Mouse (Mus musculus) skeletal muscle tissue, adult 2 months (tissue): Measurements from ENCODE around the gene Atg7.

Source experiments
- DNase-seq: peaks from one replicate; pipeline ENCODE4 v3.0.0-alpha.2; 2012; ENCODE audit warnings: low read depth, low spot score

Gene Atg7

DNA sequence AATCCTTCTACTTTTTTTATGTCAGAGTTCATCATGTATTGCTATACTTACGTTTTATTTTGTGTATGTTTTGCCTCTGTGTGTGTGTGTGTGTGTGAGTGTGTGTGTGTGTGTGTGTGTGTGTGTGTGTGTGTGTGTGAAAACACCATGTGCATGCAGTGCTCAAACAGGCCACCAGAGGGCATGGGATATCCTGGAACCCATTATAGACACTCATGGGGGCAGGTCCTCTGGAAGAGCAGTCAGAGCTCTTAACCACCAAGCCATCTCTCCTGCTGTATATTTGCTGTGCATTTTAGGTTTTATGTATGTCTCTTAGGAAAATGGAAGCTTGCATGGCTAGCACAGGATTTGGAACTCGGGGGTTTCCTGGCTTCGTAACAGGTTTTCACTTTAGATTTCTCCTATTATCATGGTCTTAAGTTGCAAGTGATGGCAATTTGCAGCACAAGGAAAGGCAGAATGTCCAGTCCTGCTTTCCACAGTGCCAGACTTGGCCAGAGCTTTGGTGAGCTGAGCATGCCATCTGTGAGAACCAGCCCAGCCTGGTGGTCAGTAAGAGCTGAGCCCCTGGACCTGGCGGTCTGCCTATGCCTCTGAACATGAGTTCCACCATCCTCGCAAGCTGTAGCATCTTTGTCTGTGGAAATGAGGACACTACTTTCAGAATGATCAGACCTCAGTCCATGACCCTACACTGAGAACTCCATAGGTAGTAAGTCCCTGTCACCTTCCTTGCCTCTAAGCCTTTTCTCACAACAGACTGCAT lies 172.2 kb downstream of the Atg7 start:
- no peak for DNase-seq

DNA sequence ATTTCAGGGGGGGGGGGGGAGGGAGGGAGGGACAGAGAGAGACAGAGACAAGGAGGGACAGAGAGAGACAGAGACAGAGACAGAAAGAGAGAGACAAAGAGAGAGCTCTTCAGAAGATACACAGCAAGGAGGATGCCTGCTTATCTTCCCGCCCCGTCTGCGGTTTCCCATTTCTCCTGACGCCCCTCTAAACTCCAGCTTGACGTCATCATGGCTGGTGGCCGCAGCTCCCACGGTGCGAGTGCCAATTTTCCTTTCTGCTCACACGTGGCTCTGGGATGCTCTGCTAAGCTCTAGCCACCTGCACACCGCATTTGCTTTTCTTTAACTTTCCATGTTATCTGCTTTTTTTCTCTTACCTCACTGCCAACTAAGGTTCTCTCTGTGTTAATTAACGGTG lies 175.1 kb downstream of the Atg7 start:
- DNase-seq, result no peak

DNA sequence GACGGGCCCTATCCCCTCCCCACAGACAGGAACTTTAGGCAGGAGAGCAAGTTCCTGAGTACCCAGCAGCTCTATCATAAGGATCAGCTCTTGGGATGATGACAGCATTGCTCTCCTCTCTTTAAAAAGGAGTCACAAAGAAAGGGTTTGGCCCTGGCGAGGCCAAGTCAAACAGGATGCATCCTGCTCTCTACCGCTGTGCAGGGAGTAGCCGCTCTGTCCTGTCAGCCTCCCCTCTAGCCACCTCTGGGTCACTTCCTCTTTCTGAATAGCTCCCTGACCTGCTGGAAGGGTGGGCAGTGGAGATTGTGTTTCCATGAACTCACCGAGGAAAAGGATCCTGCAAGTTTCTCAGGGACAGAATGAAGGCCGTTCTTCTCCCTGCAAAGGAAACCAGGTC lies 175.6 kb downstream of the Atg7 start:
- no peak for DNase-seq

DNA sequence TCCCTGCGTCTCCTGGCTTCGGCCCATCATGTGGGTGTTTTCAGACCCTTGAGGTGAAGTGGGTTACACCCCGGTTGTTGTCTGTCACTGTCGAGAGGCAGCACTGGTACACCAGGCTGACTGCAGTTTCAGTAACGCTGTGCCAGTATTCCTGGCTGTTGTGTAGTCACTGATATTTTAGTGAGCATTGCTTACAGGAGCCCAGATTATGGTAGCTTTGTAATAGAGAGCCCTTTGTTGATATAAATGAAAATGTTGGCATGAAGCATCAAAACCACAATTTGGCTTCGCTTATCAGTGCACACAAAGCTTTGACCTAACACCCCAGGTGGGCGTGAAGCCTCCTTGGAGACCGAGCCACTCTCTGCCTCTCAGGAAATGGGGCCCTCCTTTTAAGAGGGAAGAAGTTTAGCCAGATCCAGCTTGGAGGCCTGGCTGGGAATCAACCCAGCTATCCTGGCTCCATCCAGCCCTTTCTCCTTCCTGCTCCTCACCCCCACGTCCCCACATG lies 177.1 kb downstream of the Atg7 start:
- DNase-seq, result no peak

DNA sequence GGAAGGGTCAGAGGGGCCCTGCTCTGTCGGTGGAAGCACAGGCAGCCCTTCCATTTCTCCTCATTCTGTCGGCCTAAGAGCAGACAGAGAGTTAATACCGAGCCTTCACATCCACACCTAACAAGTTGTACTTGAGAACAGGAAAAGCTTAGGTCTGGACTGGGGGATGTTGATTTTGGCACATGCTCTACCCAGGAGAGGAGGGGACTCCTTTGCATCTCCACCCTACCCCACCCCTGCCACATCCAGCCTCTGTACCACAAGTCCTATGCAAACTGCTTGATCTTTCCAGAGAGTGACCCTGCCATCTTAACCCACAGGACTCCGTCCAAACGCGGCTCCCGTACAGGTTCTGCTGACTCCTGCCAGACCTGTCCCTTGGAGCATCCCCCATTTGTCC lies 178.7 kb downstream of the Atg7 start:
- DNase-seq, result no peak

DNA sequence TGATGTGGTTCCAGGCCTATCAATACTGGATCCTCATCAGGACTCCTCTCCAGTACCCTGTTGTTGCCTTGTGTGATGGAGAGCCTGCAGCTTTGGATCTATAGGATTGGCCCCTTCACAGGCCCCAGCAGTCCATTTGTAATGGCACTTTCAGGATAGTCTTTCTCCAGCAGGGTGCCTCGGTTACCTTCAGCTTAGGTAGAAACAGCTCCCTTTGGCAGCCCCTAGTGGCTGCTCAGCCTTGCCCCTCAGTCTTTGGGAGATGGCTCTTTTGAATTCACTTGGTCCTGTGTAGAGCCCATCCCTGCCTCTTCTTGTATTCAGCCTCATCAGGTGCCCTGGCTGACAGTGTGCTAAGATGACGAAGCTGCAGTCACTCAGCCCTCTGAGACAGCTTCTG lies 184.0 kb downstream of the Atg7 start:
- DNase-seq, result no peak

DNA sequence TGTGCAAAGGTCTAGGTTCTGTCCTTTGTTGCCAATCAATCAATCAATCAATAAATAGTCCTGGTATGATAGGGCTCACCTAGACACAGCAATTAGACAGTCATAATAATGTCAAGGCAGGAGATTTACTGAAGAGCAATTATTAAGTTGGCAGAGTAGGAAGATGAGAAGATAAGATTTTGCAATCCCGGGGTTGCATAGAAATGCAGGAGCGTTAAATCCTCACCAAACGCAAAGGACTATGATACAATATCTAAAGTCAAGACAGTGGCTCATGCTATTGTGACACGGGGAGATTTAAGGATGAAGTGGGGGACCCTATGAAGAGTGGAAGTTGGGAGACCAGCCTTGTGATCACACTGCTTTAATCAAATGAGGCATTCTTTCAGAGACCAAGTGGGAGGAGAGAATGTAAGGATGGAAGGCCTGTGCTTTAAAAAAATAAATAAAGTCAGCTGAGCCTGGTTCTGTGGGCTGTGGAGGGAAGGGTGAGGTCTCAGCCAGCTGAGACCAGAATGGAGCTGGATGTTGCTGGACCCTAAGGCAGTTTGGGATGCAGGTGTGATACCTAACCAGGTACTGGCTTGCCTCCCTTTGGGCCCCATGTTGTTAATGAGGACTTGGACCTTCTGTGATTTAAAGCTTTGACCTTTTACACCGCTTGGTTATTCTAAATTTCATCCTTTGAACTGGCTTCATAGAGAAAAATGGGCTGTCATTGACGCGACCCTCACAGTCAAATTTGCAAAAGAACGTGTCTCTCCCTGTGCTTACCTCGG lies 187.0 kb downstream of the Atg7 start:
- no peak for DNase-seq

DNA sequence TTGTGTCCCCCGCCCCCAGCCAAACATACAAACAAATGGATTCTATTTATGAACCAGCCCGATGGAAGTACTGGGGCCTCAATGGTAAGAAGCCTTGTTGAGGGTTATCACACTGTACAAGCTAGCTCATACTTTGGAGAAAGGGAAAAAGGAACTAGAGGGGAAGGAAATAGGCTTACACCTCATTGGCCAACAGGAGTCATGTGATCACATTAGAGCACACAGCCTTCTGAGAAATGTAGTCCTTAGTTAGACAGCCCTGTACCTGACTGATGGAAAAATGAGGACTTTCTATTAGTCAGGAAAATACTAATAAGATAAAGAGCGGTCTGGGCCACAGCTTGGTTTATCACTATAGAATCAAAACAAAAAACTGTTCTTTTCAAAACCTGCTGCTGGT lies 188.9 kb downstream of the Atg7 start:
- no peak for DNase-seq

DNA sequence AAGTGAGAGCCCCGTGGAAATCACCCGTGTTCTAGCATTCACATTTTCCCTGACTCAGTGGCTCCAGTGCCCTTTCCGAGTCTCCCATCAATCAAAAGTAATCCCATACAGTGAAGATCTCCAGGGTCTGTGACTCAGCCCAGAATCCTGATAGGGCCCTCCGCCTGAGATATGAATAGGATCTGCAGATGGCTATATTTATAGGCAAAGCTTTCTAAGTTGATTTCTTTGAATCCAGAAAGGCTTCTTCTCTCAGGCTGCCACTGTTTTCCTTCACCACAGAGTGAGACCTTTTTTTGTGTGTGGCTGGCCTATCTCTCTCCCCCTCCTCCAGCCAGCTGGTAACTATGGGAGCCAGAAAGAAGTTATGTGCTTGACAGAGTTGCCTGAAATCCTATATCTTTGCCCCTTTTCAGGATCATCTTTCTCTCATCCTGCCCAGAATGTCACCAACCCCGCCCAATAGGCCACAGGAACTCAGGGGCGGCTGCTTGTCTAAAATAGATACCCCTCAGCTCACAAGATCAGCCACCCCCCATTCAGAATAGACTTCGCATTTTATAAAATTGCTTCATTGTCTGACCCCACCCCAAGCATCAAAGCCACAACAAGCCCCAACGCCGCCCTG lies 190.3 kb downstream of the Atg7 start:
- peak; percentile 61 for DNase-seq

DNA sequence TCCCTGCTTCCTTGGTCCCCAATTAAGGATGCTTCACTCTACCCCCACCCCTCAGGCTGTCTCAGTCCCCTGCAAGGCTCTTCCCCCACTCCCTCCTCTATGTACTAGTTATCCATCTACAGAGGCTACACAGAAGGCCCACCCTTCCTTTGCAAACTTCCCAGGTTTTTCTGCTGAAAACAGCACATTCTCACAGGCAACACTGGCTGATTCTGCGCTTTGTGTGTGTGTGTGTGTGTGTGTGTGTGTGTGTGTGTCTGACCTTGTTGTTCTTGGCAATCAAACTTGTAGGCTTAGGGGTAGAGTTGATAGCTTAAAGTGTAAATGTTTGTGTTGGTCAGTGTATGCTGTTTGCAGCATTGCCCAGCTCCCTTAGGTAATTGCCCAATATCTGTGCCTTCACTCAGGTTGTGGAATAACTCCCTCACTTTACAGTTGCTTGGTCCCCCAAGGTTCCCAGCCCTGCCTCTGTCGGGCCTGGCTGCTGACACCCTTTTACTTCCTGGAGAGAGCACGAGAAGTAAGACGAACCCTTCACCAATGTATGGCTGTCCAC lies 191.0 kb downstream of the Atg7 start:
- DNase-seq, result no peak

DNA sequence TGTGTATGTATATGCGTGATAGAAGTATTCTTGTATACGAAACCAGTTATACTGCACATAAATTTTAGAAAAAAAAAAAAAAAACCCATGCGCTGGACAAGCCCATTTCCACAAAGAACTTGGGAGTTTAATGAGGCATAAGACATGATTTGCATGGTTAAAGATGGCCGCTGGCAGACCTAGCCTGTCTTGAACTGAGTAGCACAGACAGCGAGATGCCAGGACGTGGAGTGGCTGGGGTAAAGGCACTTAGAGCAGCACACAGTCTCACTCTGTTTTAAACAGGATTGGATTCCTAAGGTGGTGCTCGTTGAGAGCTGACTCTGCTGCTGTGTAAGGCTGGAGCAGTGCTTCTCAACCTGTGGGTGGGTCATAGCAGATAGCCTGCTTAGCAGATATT lies 192.4 kb downstream of the Atg7 start:
- no peak for DNase-seq

DNA sequence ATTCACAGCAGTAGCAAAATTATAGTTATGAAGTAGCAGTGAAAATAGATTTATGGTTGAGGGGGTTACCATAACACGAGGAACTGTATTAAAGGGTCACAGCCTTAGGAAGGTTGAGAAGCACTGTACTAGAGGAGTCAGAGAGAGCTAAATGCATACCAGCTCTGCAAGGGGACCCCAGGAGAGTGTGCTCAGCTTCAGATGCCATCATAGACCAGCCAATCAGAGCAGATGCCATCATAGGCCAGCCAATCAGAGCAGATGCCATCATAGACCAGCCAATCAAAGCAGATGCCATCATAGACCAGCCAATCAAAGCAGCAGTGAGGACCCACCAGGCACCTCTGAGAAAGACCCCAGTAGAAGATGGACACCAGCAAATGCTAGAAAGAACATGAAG lies 192.9 kb downstream of the Atg7 start:
- no peak for DNase-seq

DNA sequence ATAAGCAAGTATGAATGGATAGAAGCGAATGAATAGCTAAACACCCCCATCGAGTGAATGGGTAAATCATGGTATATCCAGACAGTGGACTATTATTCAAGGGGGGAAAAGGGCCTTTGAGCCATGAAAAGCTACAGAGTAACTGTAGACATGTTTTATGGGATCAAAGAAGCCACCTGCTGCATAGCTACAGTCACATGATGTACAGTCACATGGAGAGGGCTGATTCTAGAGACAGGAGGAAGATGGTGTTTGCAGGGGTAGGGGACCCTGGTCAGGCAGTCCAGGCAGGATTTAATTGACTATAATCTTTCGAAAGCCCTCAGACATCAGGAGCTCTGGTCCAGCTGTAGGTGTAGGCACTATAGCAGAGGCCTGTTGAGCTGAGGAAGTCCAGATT lies 193.5 kb downstream of the Atg7 start:
- no peak for DNase-seq

DNA sequence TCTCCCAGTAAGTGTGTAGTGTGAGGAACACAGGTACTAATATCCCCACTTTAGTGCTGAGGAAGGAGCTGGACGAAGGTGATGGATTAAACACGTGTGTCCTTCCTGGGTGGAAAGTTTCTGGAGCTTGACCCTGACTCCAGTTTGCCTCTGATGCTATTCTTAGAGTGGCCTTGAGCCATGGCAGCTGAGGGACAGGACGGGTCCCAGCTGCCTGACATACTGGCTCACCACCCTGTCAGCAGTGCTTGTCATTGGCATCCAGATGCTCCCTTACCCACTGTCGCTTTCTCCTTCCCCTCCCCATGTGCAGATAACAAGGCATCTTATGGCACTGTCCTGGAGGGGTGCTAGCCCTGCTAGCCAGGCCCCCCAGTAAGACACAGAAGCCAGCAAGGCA lies 196.0 kb downstream of the Atg7 start:
- peak; percentile 81 for DNase-seq

DNA sequence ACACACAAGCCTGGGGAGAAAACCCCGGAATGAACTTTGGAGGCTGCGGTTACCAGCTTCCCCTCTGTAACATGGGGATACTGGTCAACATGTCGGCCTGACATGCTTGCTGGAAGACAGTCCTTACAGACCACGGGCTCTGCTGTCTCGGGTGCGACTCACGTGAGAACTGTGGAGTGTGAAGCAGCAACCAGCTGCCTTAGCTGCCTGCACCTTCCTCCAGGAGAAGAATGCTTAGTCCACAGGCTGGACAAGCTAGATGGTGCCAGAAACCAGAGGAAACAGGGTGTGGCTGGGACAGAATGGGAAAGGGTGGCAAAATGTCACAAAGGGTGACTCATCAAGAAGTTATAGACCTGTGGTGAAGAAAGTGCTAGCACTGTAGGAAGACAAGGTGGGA lies 197.1 kb downstream of the Atg7 start:
- no peak for DNase-seq

DNA sequence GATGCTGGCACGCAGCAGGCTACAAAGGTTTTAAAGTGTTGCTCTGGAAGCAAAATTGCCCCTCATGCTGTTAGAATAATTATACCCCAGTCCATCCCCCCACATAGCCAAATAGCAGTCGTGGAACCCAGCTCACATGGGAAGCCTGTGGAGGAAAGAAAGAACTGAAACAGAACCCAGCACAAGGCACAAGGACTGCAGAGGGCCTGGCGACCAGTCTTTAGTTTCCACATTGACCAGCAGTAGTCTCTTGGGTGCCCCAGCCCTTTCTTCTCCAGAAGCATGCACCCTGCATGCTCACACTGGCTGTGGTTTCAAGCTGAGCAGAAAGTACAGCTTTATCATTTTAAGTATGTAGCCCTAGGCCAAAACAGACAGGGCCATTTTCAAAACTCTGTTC lies 199.2 kb downstream of the Atg7 start:
- no peak for DNase-seq

DNA sequence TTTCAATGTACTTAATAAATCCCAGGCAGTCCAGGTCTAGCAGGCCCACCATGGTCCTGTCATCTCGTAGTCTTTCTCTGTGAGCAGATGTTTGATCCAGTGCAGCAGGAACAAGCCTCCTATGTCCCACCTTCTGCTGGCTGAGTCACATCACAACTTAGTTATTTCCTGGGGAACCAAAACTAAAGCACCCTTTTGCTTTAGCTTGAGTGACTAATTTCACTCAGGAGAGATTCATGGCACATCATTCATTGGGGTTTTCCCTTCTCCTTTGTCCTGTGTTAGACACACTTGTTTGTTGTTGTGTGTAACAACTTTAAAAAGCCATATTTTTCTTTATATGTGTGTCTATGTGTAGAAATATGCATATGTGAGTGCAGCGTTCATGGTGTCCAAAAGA lies 200.0 kb downstream of the Atg7 start:
- no peak for DNase-seq

DNA sequence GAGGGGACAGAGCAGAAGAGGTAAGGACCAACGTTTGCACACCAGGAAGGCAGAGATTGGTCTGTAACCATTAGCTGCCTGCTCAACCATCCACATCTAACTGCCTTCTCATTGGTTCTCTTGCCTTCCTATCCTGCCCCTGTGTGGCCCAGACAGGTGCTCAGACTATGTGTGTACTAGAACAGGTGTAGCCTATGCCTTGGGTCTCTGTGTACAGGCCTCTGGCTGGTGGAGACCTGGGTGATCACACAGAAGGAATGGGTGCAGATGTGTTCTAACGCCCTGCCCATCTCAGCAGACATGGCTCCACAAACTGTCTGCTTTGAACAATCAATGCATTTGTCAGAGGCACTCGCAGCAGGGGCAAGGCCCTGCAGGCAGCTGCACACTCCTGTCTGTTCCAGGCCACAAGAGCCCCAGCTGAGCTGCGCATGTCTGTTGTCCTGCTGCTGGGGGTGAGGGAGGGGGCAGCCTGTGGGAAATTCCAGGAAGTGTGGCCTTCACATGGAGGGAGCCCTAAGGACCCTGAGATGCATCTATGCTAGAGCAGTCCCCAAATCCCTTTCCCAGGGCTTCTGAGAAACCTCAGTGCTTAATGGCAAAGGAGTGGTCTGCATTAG lies 203.4 kb downstream of the Atg7 start:
- no peak for DNase-seq

DNA sequence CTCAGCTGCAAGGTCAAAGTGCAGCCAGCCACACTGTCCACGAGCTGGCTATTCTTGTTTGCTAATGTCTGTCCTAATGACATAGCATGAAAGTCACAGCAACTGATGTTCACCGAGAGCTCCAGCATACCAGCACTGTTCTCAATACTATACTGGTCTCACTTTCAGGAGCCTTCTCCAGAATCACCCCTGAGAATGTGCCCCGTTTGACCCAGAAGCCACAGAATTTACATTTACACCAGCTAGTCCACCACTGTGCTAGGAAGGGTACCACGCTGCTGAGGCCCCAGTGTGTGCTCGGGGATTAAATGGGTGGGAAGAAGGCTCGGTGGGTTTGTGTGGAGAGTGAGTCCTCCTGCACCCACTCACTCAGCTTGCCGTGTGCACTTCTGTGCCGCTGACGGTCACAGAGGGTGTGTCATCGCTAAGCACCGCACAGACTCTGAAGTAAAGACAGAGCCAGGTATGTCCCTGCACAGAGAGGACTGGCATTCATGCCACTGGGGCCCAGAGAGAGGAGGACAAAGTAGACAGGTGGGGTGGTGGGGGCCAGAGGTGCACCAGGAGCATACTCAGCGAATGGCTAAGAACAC lies 204.8 kb downstream of the Atg7 start:
- DNase-seq, result no peak

DNA sequence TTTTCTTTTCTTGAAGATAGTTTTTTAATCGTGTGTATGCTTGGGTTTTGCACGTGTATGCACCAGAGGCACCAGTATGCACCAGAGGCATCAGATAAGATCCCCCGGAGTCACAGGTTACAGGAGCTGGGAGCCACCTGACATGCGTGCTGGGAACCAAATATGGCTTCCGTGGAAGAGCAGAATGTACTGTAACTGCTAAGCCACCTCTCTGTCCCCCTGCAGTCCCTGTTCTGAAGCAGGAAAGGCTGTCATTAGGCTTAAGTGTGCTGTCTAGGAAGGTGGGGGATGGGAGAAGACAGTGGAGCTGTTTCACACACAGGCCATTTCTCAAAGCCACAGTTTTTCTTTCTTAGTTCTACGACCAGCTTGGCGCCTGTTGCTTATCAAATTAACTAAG lies 205.9 kb downstream of the Atg7 start:
- DNase-seq, result no peak

DNA sequence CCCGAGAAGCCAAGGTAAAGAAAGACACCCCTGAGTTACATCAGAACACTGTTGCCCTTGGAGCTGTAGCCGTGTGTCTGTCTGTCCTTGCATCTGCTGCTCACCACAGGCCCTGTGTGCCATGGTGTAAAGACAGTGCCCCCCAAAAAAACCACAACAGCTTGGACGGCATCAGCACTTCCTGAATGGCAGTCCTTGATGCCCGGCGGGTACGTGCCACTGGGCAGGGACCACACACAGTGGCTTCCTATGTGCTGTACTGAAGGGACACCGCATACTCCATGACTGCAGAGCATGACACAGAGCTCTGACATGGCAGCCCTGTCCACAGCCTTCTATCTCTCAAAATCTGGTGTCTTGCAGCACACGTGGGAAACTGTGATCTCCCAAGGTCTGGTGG lies 206.9 kb downstream of the Atg7 start:
- no peak for DNase-seq

DNA sequence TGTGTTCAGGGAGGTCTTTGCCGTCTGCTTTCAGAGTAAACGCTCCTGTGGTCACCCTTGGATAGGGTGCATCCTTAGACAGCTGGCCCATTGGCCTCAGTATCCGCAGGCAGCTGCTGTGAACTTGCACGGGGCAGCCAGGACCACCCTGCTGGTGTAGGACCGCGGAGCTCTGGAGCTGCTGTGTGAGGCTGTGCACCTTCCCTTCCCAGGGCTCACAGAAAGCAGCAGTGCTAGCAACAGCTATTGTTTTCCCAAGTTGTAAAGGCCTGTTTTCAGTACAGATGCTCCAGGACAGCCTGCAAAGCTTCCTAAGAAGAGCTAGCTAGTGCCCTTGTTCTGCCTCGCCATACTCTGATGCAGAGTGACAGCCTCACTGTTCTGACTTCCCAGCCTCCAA lies 208.8 kb downstream of the Atg7 start:
- DNase-seq, result no peak
